ENCODE assay signal across 7 mouse cellular contexts in the genomic region with DNA sequence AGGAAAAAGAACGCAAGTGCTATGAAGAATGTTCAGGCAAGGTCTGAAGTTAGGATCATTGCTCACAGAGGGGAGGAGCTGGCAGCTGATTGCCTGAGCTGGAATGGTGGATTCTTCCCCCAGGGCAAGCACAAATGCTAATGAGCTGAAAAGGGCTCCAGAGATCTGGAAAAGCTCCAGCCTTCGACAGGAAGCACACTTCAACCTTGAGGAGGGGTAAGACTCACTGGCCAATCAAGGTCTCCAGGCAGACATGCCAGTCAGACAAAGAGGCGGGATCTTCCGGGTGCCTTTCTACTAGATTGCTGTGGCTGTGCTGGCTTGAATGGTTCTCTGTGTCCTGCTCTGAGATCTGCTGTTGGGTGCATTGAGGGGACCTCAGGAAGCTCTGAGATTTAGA.
A peak's percentile ranks its signal among the peaks of the same experiment; 100 is the strongest.
DNase-seq lines count a peak whose midpoint lies in the region; TF ChIP-seq lines count a peak whose summit lies in the region.
"Not testable (repeated sequence)": the region's sequence is repeated elsewhere in the genome, so short reads cannot be mapped to it uniquely, and the experiment has no call there.

No protein-coding gene starts in this region.

- H3K4me3 ChIP-seq in ES-Bruce4 (ENCODE audit: low read depth, low read length) = peak overlapping the region; percentile 97
- not testable (repeated sequence) for H3K4me3 ChIP-seq in ES-E14 (ENCODE audit: insufficient read depth in 1 of 2, low read depth in 1 of 2, low read length in 2 of 2, poor library complexity in 1 of 2, severe bottlenecking in 1 of 2)

- H3K9me3 ChIP-seq in ES-Bruce4 (replicated peaks; ENCODE audit: control insufficient read depth, insufficient read depth, low read length, poor library complexity, severe bottlenecking); ES-E14 (ENCODE audit: control insufficient read depth, insufficient read depth, low read depth, low read length): not testable (repeated sequence)

- TF ChIP-seq POLR2A in ES-Bruce4 (IDR thresholded peaks at IDR 0.05; ENCODE audit: insufficient read depth, low read length) = not testable (repeated sequence)

- peak; percentile 86 for DNase-seq in ES-CJ7 (ENCODE audit: low read depth, low spot score)
- DNase-seq in ES-E14 (ENCODE audit: low read depth, low spot score) = peak; percentile 36
- peak; percentile 95 for DNase-seq in R1 (ENCODE audit: low read depth, low spot score)
- peak; percentile 47 for DNase-seq in WW6 (ENCODE audit: low read depth, low spot score)
- DNase-seq in ZHBTc4 (ENCODE audit: low read depth, low spot score) = peak; percentile 84
- DNase-seq in testis, postnatal 14 days (ENCODE audit: low spot score) = peak; percentile 60

- not testable (repeated sequence) for TF ChIP-seq EP300 in ES-Bruce4 (IDR thresholded peaks at IDR 0.05; ENCODE audit: insufficient read depth, low read depth, low read length)

- in situ Hi-C loops in ES-E14 (cut with MboI; ENCODE audit: low sequenced_read_pairs in 2 of 2, unreplicated experiment in 2 of 2) = not testable (repeated sequence)

- H3K4me1 ChIP-seq in ES-Bruce4 (ENCODE audit: control insufficient read depth, insufficient read depth, low read length); ES-E14 (ENCODE audit: control insufficient read depth in 2 of 2, insufficient read depth in 2 of 2, low read length in 2 of 2, poor library complexity in 1 of 2): not testable (repeated sequence)

- H3K9ac ChIP-seq in ES-Bruce4 (ENCODE audit: low read depth, poor library complexity, severe bottlenecking) = peak overlapping the region; percentile 89
- not testable (repeated sequence) for H3K9ac ChIP-seq in ES-E14 (ENCODE audit: insufficient read depth, low read depth, low read length, poor library complexity, severe bottlenecking)

- TF ChIP-seq CTCF in ES-Bruce4 (IDR thresholded peaks at IDR 0.05; ENCODE audit: low read depth, low read length) = not testable (repeated sequence)

- not testable (repeated sequence) for H3K27me3 ChIP-seq in ES-Bruce4 (ENCODE audit: control insufficient read depth, insufficient read depth, low read length, poor library complexity, severe bottlenecking)

- H3K27ac ChIP-seq in ES-Bruce4 (ENCODE audit: insufficient read depth, low read length) = peak overlapping the region; percentile 67; the same call in 1 of the 2 replicates
- not testable (repeated sequence) for H3K27ac ChIP-seq in ES-E14 (ENCODE audit: insufficient read depth, low read depth, low read length, poor library complexity, severe bottlenecking)

- H3K36me3 ChIP-seq in ES-Bruce4 (ENCODE audit: control insufficient read depth, insufficient read depth, low read length, poor library complexity, severe bottlenecking); ES-E14 (ENCODE audit: control insufficient read depth, insufficient read depth, low read length, poor library complexity, severe bottlenecking): not testable (repeated sequence)

Comparison
In these comparisons a context has a peak if more than half of its experiments do, and no peak if none do; other contexts are left out.
1. DNase-seq: peak in every context shown above with its lines; median percentile 95 in R1; 86 in ES-CJ7; 84 in ZHBTc4; 60 in testis, postnatal 14 days; 47 in WW6; 36 in ES-E14.